Comparison of ENCODE assay signal across 8 mouse cellular contexts in genomic region chr1:149758092-149758782, GRCm38 (mm10).
A peak's percentile ranks its signal among the peaks of the same experiment; 100 is the strongest.
DNase-seq lines count a peak whose midpoint lies in the region; ATAC-seq and TF ChIP-seq lines count a peak whose summit lies in the region.

No protein-coding gene starts in this region.

- no peak for DNase-seq in gastrocnemius, adult 2 months
- no peak for DNase-seq in gastrocnemius, postnatal 25 days
- peak; percentile 31 for DNase-seq in thymus, postnatal 0 days (ENCODE audit: low spot score)
- no peak for DNase-seq in thymus, postnatal 36 days
- DNase-seq in forebrain, postnatal 0 days = peak; percentile 81
- DNase-seq in thymus, postnatal 4 days = no peak
- no peak for DNase-seq in heart, embryonic 10.5 days (ENCODE audit: low spot score)

- TF ChIP-seq CTCF in gastrocnemius, adult 2 months (IDR thresholded peaks at IDR 0.05) = peak; percentile 60
- TF ChIP-seq CTCF in forebrain, postnatal 0 days (IDR thresholded peaks at IDR 0.05; ENCODE audit: low read depth) = peak; percentile 74

- no peaks in the 10 kb centered on the region for H3K27me3 ChIP-seq in forebrain, postnatal 0 days (ENCODE audit: insufficient read depth, low read length)
- no peaks in the 10 kb centered on the region for H3K27me3 ChIP-seq in midbrain, embryonic 13.5 days
- H3K27me3 ChIP-seq in heart, embryonic 10.5 days (ENCODE audit: insufficient read depth, poor library complexity, severe bottlenecking) = no peaks in the 10 kb centered on the region

- no peaks in the 10 kb centered on the region for H3K4me1 ChIP-seq in forebrain, postnatal 0 days (ENCODE audit: insufficient read depth)
- no peaks in the 10 kb centered on the region for H3K4me1 ChIP-seq in midbrain, embryonic 13.5 days (replicated peaks)
- no peaks in the 10 kb centered on the region for H3K4me1 ChIP-seq in heart, embryonic 10.5 days

- H3K27ac ChIP-seq in gastrocnemius, adult 2 months = no peak overlapping the region
- H3K27ac ChIP-seq in forebrain, postnatal 0 days (ENCODE audit: low read depth, low read length) = no peak overlapping the region
- no peak overlapping the region for H3K27ac ChIP-seq in midbrain, embryonic 13.5 days
- no peak overlapping the region for H3K27ac ChIP-seq in heart, embryonic 10.5 days

- peak; percentile 70 for ATAC-seq in forebrain, postnatal 0 days
- peak; percentile 45; the same call in 1 of the 2 replicates for ATAC-seq in midbrain, embryonic 13.5 days

- H3K4me2 ChIP-seq in forebrain, postnatal 0 days (ENCODE audit: low read depth) = no peak overlapping the region
- no peak overlapping the region for H3K4me2 ChIP-seq in midbrain, embryonic 13.5 days (replicated peaks)

- WGBS in forebrain, postnatal 0 days = 88% methylated on average over 1 of the region's 1 CpGs
- 82% methylated on average over 1 of the region's 1 CpGs for WGBS in midbrain, embryonic 13.5 days
- 65% methylated on average over 1 of the region's 1 CpGs for WGBS in heart, embryonic 10.5 days

- H3K9ac ChIP-seq in forebrain, postnatal 0 days = no peak overlapping the region
- H3K9ac ChIP-seq in midbrain, embryonic 13.5 days (replicated peaks) = no peak overlapping the region

- no peaks in the 10 kb centered on the region for H3K9me3 ChIP-seq in forebrain, postnatal 0 days (ENCODE audit: low read length)
- no peaks in the 10 kb centered on the region for H3K9me3 ChIP-seq in midbrain, embryonic 13.5 days
- H3K9me3 ChIP-seq in heart, embryonic 10.5 days = no peaks in the 10 kb centered on the region

- no peak overlapping the region for H3K4me3 ChIP-seq in gastrocnemius, adult 2 months
- no peak overlapping the region for H3K4me3 ChIP-seq in forebrain, postnatal 0 days (ENCODE audit: low read depth, low read length)
- H3K4me3 ChIP-seq in midbrain, embryonic 13.5 days (replicated peaks) = no peak overlapping the region
- H3K4me3 ChIP-seq in heart, embryonic 10.5 days = no peak overlapping the region

- no peaks in the 10 kb centered on the region for H3K36me3 ChIP-seq in forebrain, postnatal 0 days (ENCODE audit: insufficient read depth)
- no peaks in the 10 kb centered on the region for H3K36me3 ChIP-seq in midbrain, embryonic 13.5 days
- no peaks in the 10 kb centered on the region for H3K36me3 ChIP-seq in heart, embryonic 10.5 days

- intact Hi-C loops in gastrocnemius, adult 2 months (cut with DNase I) = no loop called here

Comparison
In these comparisons a context has a peak if more than half of its experiments do, and no peak if none do; other contexts are left out.
1. DNase-seq: peak in thymus, postnatal 0 days (single experiment) and forebrain, postnatal 0 days (single experiment); none in gastrocnemius, adult 2 months (single experiment), gastrocnemius, postnatal 25 days (single experiment), thymus, postnatal 36 days (0 of 2), thymus, postnatal 4 days (single experiment) and heart, embryonic 10.5 days (single experiment).